Mouse (Mus musculus) CH12.LX (cell line): ENCODE results near the gene Abi3bp.

ENCODE experiments used
- CTCF ChIP-seq, 2 experiments: IDR thresholded peaks in 1 of 2; conservative IDR thresholded peaks in 1 of 2; 2 replicates each; pipeline ENCODE4 v1.5.1; 2011 to 2012; ENCODE audit warnings: low read depth in 2 of 2, low read length in 2 of 2, improper control_type of control experiment in 1 of 2, inconsistent platforms in 1 of 2, mild to moderate bottlenecking in 1 of 2, moderate library complexity in 1 of 2
- E2F4 ChIP-seq: IDR thresholded peaks from 2 replicates; pipeline ENCODE4 v1.6.1; 2011; ENCODE audit warnings: low read depth, low read length, improper control_type of control experiment; ENCODE audit not compliant: insufficient replicate concordance
- HCFC1 ChIP-seq: IDR thresholded peaks from 2 replicates; pipeline ENCODE4 v1.6.1; 2012; ENCODE audit warnings: low read depth, mild to moderate bottlenecking, inconsistent platforms, low read length, improper control_type of control experiment
- IRF4 ChIP-seq: IDR thresholded peaks from 2 replicates; pipeline ENCODE4 v1.6.1; 2014; ENCODE audit warnings: low read depth, mild to moderate bottlenecking, inconsistent platforms, low read length, improper control_type of control experiment
- POLR2A ChIP-seq: IDR thresholded peaks from 2 replicates; pipeline ENCODE4 v1.6.1; 2011; ENCODE audit warnings: low read depth, mild to moderate bottlenecking, improper control_type of control experiment, low read length
- SIN3A ChIP-seq: IDR thresholded peaks from 2 replicates; pipeline ENCODE4 v1.6.1; 2012; ENCODE audit warnings: low read length, improper control_type of control experiment, inconsistent platforms
- TBP ChIP-seq: conservative IDR thresholded peaks from 2 replicates; pipeline ENCODE4 v1.6.1; 2011; ENCODE audit warnings: low read depth, low read length, improper control_type of control experiment
- ZC3H11A ChIP-seq: IDR thresholded peaks from 2 replicates; pipeline ENCODE4 v1.6.1; 2012; ENCODE audit warnings: low read depth, mild to moderate bottlenecking, inconsistent platforms, low read length, improper control_type of control experiment

- TF ChIP-seq TBP (no peak), CTCF (conservative IDR thresholded peaks at IDR 0.05 in 1 of 2, IDR thresholded peaks at IDR 0.05 in 1 of 2; ENCODE audit: low read depth in 2 of 2, low read length in 2 of 2) (no peak), HCFC1 (no peak), E2F4 (no peak), POLR2A (no peak), ZC3H11A (no peak), SIN3A (no peak), IRF4 (no peak)
Measured at GRCm38 (mm10) chr16:56498680-56499079, 21.0 kb downstream of the Abi3bp start.
